Mouse (Mus musculus): Measurements from ENCODE around the gene Lingo4. TPM values are rescaled to one million over a fixed set of nuclear protein-coding genes. Genes with fewer than 3 reads are reported as not detected.

Gene Lingo4
- total and polyA plus RNA-seq, 3 experiments = not detected

GRCm38 (mm10) chr3:94399663-94400310 lies 1.5 kb downstream of the Lingo4 start:
- no peaks in the 10 kb centered on the region for H3K36me3 ChIP-seq (replicated peaks in 1 of 2; ENCODE audit: control insufficient read depth in 1 of 2, insufficient read depth in 1 of 2, low read length in 1 of 2)
- no peak overlapping the region for H3K9ac ChIP-seq (ENCODE audit: insufficient read depth, low read depth)
- no peak overlapping the region for H3K27ac ChIP-seq (ENCODE audit: insufficient read depth, low read depth)
- TF ChIP-seq GABPA (IDR thresholded peaks at IDR 0.05; ENCODE audit: insufficient replicate concordance, low read depth, low read length) (no peak), MAFK (IDR thresholded peaks at IDR 0.05; ENCODE audit: insufficient replicate concordance, low read length) (no peak), PAX5 (IDR thresholded peaks at IDR 0.05; ENCODE audit: low read length) (no peak), ETS1 (conservative IDR thresholded peaks at IDR 0.05; ENCODE audit: low read depth, low read length) (no peak), MXI1 (IDR thresholded peaks at IDR 0.05; ENCODE audit: low read depth, low read length) (no peak), POLR2A (IDR thresholded peaks at IDR 0.05; ENCODE audit: low read depth, low read length) (no peak)
- DNase-seq (ENCODE audit: extremely low read depth) = no peak
- no peak overlapping the region for H3K4me3 ChIP-seq (replicated peaks in 1 of 3; ENCODE audit: low read depth in 2 of 3, low read length in 2 of 3, poor library complexity in 1 of 3)
- dilution Hi-C loops (cut with MboI; ENCODE audit: extremely low pct_ligation_motif_present, extremely low pct_unique_long_range_greater_than_20kb, low sequenced_read_pairs) = no loop called here
- H3K9me3 ChIP-seq (replicated peaks; ENCODE audit: low read length) = no peaks in the 10 kb centered on the region
- in situ Hi-C loops (cut with MboI; ENCODE audit: low pct_ligation_motif_present, low pct_unique_long_range_greater_than_20kb, low sequenced_read_pairs) = no loop called here
- no peak overlapping the region for H3K4me2 ChIP-seq (ENCODE audit: insufficient read depth, low read depth, poor library complexity, severe bottlenecking)
- H3K79me2 ChIP-seq (replicated peaks; ENCODE audit: control insufficient read depth, extremely low read depth, insufficient read depth, poor library complexity, severe bottlenecking) = no peaks in the 10 kb centered on the region
- no peaks in the 10 kb centered on the region for H3K4me1 ChIP-seq (ENCODE audit: control insufficient read depth in 1 of 2, insufficient read depth in 2 of 2)
- H3K27me3 ChIP-seq (replicated peaks) = peaks cover 12% of the 10 kb centered on the region

- in situ Hi-C loops (cut with MboI; ENCODE audit: low pct_ligation_motif_present, low pct_unique_long_range_greater_than_20kb, low sequenced_read_pairs) = no loop called here
- Histone ChIP-seq H3K4me1 (ENCODE audit: control insufficient read depth in 1 of 2, insufficient read depth in 2 of 2) (no peaks in the 10 kb centered on the region), H3K79me2 (replicated peaks; ENCODE audit: control insufficient read depth, extremely low read depth, insufficient read depth, poor library complexity, severe bottlenecking) (no peaks in the 10 kb centered on the region), H3K4me3 (replicated peaks in 1 of 3; ENCODE audit: low read depth in 2 of 3, low read length in 2 of 3, poor library complexity in 1 of 3) (no peak overlapping the region), H3K9me3 (replicated peaks; ENCODE audit: low read length) (no peaks in the 10 kb centered on the region), H3K27ac (ENCODE audit: insufficient read depth, low read depth) (no peak overlapping the region), H3K4me2 (ENCODE audit: insufficient read depth, low read depth, poor library complexity, severe bottlenecking) (no peak overlapping the region), H3K36me3 (replicated peaks in 1 of 2; ENCODE audit: control insufficient read depth in 1 of 2, insufficient read depth in 1 of 2, low read length in 1 of 2) (no peaks in the 10 kb centered on the region), H3K9ac (ENCODE audit: insufficient read depth, low read depth) (no peak overlapping the region), H3K27me3 (replicated peaks) (peaks cover 12% of the 10 kb centered on the region)
- TF ChIP-seq ZC3H11A (IDR thresholded peaks at IDR 0.05; ENCODE audit: low read depth, low read length) (no peak), EP300 (IDR thresholded peaks at IDR 0.05; ENCODE audit: low read length) (no peak), KAT2A (IDR thresholded peaks at IDR 0.05; ENCODE audit: insufficient replicate concordance, low read length) (no peak), TBP (conservative IDR thresholded peaks at IDR 0.05; ENCODE audit: low read depth, low read length) (no peak), HCFC1 (IDR thresholded peaks at IDR 0.05; ENCODE audit: low read depth, low read length) (no peak), RAD21 (IDR thresholded peaks at IDR 0.05; ENCODE audit: low read depth, low read length) (no peak)
- dilution Hi-C loops (cut with MboI; ENCODE audit: extremely low pct_ligation_motif_present, extremely low pct_unique_long_range_greater_than_20kb, low sequenced_read_pairs) = no loop called here
- DNase-seq (ENCODE audit: extremely low read depth) = no peak
Observed at GRCm38 (mm10) chr3:94402451-94402850, 4.1 kb downstream of the Lingo4 start.

GRCm38 (mm10) chr3:94404366-94405054 lies 6.2 kb downstream of the Lingo4 start:
- DNase-seq (ENCODE audit: extremely low read depth) = no peak
- no peak for TF ChIP-seq USF1 (IDR thresholded peaks at IDR 0.05; ENCODE audit: low read depth, low read length)
- no peak for TF ChIP-seq USF2 (conservative IDR thresholded peaks at IDR 0.05; ENCODE audit: low read depth, low read length)
- no peak for TF ChIP-seq EP300 (IDR thresholded peaks at IDR 0.05; ENCODE audit: low read length)
- TF ChIP-seq ZMIZ1 (IDR thresholded peaks at IDR 0.05; ENCODE audit: low read depth, low read length) = no peak
- no peak for TF ChIP-seq TCF12 (IDR thresholded peaks at IDR 0.05; ENCODE audit: low read depth, low read length)
- TF ChIP-seq UBTF (IDR thresholded peaks at IDR 0.05; ENCODE audit: low read depth, low read length) = no peak
- no peak for TF ChIP-seq POLR2AphosphoS2 (IDR thresholded peaks at IDR 0.05; ENCODE audit: low read depth, low read length)
- TF ChIP-seq NRF1 (IDR thresholded peaks at IDR 0.05; ENCODE audit: low read depth, low read length) = no peak
- TF ChIP-seq CHD1 (IDR thresholded peaks at IDR 0.05; ENCODE audit: low read depth, low read length) = no peak
- TF ChIP-seq BHLHE40 (IDR thresholded peaks at IDR 0.05; ENCODE audit: low read depth, low read length) = no peak
- no peak for TF ChIP-seq MAX (IDR thresholded peaks at IDR 0.05; ENCODE audit: low read length)
- no peak for TF ChIP-seq PAX5 (IDR thresholded peaks at IDR 0.05; ENCODE audit: low read length)
- TF ChIP-seq JUND (conservative IDR thresholded peaks at IDR 0.05; ENCODE audit: low read depth, low read length) = no peak
- TF ChIP-seq MAZ (IDR thresholded peaks at IDR 0.05; ENCODE audit: low read depth, low read length) = no peak
- TF ChIP-seq GABPA (IDR thresholded peaks at IDR 0.05; ENCODE audit: insufficient replicate concordance, low read depth, low read length) = no peak
- TF ChIP-seq CHD2 (IDR thresholded peaks at IDR 0.05; ENCODE audit: low read length) = no peak
- no peak for TF ChIP-seq CTCF (conservative IDR thresholded peaks at IDR 0.05 in 1 of 2, IDR thresholded peaks at IDR 0.05 in 1 of 2; ENCODE audit: low read depth in 2 of 2, low read length in 2 of 2)

More at GRCm38 (mm10) chr3:94404366-94405054, 6.2 kb downstream of the Lingo4 start:
- H3K9me3 ChIP-seq (replicated peaks; ENCODE audit: low read length) = no peaks in the 10 kb centered on the region
- no peaks in the 10 kb centered on the region for H3K4me1 ChIP-seq (ENCODE audit: control insufficient read depth in 1 of 2, insufficient read depth in 2 of 2)
- no peak overlapping the region for H3K4me3 ChIP-seq (replicated peaks in 1 of 3; ENCODE audit: low read depth in 2 of 3, low read length in 2 of 3, poor library complexity in 1 of 3)
- no peak overlapping the region for H3K9ac ChIP-seq (ENCODE audit: insufficient read depth, low read depth)
- dilution Hi-C loops (cut with MboI; ENCODE audit: extremely low pct_ligation_motif_present, extremely low pct_unique_long_range_greater_than_20kb, low sequenced_read_pairs) (no loop called here), in situ Hi-C loops (cut with MboI; ENCODE audit: low pct_ligation_motif_present, low pct_unique_long_range_greater_than_20kb, low sequenced_read_pairs) (no loop called here)
- H3K4me2 ChIP-seq (ENCODE audit: insufficient read depth, low read depth, poor library complexity, severe bottlenecking) = no peak overlapping the region
- no peak overlapping the region for H3K27ac ChIP-seq (ENCODE audit: insufficient read depth, low read depth)
- H3K36me3 ChIP-seq (replicated peaks in 1 of 2; ENCODE audit: control insufficient read depth in 1 of 2, insufficient read depth in 1 of 2, low read length in 1 of 2) = no peaks in the 10 kb centered on the region
- H3K79me2 ChIP-seq (replicated peaks; ENCODE audit: control insufficient read depth, extremely low read depth, insufficient read depth, poor library complexity, severe bottlenecking) = no peaks in the 10 kb centered on the region
- H3K27me3 ChIP-seq (replicated peaks) = peaks cover 12% of the 10 kb centered on the region
